Mouse (Mus musculus): ENCODE data around the gene Mybpc1.

DNA sequence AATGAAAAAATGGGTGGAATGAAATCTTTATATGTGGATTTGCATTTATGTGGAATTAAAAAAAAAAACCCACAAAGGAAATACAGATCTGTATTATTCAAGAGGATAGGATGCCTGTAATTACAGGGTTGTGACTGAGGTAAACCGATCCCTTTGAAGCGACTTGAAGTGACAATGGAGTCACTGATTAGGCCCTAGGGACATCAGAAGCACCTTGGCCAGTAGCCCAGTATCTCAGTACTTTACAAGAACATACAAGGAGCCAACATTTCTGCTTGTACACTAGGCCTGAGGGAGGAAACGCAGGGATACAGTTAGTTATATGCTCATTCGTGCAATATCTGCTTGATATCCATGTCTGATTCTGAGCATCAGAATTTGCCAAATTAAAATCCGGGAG is 32.8 kb downstream of the Mybpc1 start:
- TF ChIP-seq POLR2A (IDR thresholded peaks at IDR 0.05; ENCODE audit: control insufficient read depth, extremely low read depth, insufficient read depth, low read length, poor library complexity) (no peak), CTCF (IDR thresholded peaks at IDR 0.05; ENCODE audit: borderline replicate concordance, control insufficient read depth, extremely low read depth, insufficient read depth, low read length, poor library complexity) (no peak)

All from thymus, adult 2 months (tissue).